Mouse (Mus musculus) gastrocnemius, postnatal 25 days (tissue): ENCODE measurements at regions not wholly inside any gene's neighbourhood (a gene's known extent, or its start where the extent isn't known, plus 50 kb on each side); places are given as distances from the start of the nearest gene placed in this dataset.

ENCODE experiments used
- DNase-seq: peaks from one replicate; pipeline ENCODE4 v3.0.0; 2022

DNA sequence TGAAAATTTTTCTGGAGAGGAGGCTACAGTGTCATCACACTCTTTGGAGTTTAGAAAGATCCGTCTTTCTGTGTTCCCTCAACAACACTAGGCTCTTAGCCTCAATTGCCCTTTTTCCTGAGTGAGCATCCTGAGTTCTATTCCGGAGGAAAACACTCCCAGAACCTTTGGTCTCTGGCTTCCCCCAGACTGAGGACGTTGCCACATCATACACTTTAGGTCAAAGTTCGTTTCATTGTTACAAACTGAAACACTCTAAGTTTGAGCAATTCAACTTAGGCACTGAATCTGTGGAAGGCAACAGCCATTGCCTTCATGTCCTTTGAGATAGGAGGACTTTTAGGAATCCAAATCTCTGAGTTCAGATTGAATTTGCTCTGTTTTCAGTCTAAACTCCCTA, 85.0 kb downstream of the Arl4a start:
- no peak for DNase-seq

DNA sequence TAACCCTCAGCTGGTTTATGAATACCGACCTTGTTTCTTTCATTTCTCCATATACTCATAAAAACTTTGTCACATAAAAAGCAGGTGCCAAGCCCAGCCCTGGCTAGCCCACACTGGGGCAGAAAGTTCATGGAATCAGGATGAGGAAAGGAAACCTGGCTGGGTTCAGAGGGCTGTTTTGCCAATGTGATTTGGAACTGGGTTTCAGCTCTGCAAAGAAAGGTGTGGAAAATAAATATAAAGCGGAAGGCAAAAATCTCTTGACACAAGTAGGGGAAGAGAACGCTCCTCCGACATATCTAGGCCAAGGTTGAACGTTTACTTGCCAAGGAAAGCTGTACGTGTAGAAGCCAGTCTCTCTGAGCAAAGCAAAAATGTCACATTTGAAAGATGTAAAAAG, 85.9 kb downstream of the Arl4a start:
- no peak for DNase-seq

DNA sequence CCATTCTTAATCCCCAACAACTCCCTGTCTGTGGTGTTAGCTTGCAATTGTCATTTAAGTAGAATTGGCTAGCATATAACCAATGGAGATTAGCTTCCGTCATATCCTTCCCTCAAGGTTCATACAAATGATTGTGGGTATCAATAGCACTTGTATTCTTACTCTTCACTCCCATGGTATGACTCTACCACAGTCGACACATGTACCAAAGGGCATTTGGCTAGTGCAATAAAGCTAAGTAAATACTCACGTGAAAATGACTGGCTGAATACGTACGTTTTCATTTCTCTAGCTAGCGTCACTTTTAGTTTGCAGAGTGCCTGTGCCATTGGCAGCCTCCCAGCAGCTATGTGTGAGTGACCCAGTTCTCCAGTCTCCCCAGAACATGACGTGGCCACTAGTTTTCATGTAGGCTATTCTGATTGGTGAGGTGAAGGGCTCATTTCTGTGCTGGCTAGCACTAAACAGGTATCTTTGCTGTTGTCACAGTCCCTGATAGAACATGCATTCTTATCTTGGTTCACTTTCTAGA, 87.5 kb downstream of the Arl4a start:
- DNase-seq: no peak

DNA sequence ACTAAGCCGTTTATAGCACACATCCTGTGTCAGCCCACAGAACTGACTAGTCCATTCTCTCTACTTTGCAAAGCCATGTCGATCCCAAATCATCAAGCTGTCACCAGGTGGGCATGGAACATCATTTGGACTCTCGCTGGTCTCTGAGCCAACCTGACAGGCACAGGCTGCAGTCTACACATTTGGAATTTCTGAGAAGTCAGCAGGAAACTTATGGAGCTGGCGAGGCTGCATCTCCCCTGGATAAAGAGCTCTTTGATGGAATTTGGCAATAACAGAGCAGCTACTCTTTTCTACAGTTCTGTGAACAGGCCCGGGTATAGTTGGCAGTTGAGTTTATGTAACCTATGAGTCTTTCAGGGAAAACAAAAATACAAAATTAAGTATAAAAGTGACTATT, 94.9 kb downstream of the Arl4a start:
- DNase-seq: no peak

DNA sequence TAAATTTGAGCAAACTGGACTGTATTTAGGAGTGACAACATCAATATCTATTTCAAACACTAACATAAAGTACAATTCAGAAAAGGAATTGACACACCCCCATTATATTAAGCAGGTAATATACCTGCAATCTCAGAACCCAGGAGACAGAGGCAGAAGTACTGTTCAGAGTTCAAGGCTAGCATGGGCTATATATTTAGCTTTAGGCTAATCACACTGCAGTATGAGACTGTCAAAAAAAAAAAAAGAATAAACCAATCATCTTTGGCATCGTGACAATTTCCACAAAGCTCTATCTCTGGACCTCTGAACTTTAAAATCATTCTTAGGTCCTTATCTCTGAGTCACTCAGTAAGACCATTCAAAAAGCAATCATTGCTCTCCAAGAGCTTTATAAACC, 96.7 kb downstream of the Arl4a start:
- DNase-seq: no peak

DNA sequence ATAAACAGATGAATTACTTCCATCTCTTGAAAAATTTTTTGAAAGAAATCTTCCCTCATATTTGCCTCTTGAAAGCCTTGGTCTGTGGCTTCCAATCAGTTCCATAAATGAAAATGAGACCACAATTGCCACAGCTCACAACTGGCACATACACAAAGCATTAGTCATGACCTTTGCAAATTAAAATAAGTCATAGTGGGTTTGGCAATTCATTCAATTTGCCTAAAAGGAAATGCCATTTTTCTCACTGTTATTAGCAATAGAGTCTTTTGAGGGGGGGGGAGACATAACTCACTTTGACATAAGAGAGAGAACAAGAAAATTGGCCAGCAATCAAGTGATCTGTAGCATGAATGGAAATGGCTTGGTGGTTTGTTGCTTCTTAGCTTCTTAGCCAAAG, 98.8 kb downstream of the Arl4a start:
- no peak for DNase-seq

DNA sequence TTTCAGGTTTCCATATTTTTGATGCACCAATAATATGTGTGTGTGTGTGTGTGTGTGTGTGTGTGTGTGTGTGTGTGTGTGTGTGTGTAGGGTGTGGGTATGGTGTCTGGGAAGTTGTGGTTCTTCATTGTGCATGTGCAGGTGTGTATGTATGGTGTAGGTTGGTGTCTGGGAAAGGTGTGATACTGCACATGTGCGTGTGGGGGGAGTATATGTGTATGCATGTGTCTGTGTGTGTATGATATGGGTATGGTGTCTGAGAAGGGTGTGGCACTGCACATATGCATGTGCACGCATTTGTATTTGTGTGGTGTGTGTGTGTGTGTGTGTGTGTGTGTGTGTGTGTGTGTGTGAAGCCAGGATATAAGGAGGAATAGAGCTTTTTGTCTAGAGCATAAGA, 99.6 kb downstream of the Arl4a start:
- DNase-seq: no peak

DNA sequence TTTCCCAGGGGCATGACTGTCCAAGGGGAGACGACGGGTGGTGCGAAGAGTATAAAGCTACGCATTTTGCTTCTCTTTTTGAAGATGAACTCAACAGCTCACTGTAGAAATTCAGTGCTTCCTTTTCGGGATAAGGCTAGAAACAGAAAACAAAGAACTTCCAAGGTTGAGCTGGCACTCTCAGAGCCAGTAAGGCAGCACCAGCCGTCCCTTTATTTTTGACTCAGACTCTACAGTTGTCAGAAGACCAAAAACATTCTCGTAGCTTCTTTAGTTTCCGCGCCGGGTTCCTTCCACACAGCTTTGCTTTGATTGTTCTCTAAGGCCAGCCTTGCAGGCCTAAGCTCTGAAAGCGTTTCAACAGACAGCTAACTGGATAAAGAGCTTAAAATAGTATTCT, 101.5 kb downstream of the Arl4a start:
- DNase-seq: no peak

DNA sequence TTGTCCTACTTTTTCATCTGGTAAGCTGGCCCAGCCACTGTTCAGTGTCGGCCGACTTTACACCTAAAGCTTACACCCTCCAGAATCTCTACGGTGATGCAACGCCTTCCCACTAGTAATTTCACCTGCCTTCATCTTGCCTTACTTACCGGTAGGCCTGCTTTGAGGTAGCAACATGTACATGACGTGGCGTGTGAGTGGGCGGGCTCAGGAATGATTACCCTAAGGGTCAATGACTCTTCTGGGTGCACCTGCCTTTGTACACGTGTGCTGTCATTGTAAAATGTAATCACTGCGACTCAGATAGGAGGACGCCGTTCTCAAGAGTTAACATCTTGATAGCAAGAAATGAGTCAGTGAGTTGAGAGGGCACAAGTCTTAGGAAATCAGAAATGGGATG, 102.0 kb downstream of the Arl4a start:
- DNase-seq: no peak

DNA sequence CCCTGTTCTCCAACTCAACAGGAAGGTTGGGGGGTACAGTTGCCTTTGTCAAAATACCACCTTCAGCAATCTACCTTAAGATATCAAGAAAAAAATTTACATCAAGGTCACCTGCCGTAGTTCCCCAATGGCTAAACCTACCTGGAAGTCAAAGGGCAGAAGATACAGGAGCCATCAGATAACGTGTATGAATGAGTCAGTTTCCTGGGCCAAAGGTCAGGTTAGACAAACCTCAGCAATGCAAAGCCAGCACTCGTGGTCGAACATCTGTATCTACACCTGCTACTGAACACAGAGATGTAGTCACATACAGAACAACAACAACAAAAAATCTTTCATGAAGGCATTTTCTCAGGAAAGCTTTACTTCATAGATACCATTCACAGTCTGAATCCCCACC, 102.9 kb downstream of the Arl4a start:
- DNase-seq: no peak

DNA sequence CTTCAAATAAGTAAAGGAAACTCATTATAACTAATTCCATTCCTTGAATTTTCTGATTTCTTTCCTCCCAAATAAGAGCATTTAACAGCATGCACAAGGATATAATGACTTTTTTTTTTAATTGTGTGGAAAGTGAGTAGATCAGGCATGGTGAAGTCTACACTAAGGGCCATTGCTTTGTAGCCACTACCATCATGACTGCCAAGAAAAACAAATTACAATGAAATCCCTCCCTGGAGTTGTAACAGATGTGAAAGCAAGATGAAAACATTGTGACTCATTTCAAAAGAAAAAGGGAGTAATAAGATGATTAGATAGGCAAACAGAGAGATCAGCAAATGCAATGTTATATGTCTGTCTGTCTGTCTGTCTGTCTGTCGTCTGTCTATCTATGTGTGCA, 106.6 kb downstream of the Arl4a start:
- DNase-seq: no peak

DNA sequence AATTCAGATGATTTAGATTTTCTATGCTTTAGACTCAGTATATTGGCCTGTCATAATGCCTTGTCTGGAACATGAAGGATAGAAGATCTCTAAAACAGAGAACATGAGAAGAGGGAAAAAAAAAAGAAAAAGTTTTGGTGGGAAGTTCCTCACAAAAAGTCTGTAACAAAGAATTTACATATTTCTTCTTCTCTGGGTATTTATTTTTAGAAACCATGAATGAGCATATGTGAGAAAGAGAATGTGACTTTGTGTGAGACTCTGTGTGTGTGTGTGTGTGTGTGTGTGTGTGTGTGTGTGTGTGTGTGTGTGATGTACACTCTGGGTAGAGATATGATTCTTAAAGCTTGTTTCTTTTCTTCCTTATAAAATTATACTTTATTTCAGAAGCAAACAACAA, 109.9 kb downstream of the Arl4a start:
- DNase-seq: no peak

DNA sequence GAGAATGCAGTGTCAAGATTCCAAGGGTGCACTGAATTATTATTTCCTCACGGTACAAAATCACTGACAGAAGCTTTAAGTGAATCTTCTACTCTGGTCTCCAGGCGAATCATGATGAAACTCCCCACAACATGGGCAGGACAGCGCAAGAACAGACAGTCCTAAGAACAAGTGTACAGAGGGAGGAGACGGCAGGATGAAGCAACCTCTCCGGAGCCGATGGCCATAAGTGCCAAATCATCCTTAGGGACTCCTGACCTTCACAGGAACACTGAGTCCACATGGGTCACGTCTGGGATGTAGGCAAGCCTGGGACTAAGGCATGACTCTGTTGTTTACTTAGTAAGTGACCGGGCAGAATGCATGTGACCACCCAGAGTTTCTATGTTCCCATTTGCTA, 110.8 kb downstream of the Arl4a start:
- DNase-seq: no peak

DNA sequence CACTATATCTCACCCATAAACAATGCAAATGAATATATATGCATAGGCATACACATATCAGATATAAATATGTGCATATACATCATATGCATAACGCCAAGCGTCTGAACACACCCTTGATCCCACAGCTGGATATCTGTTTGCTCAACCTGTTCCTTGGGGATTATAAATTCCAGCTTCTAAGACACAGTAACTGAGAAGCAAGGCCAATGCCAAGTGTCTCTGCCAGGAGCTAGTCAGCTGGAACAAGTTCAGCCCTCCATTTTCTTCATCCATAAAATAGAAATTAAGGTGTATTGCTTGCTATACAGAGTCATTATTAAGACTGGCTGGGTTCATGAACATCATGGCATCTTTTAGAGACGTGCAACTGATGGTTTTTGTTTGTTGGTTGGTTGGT, 116.3 kb downstream of the Arl4a start:
- DNase-seq: no peak

DNA sequence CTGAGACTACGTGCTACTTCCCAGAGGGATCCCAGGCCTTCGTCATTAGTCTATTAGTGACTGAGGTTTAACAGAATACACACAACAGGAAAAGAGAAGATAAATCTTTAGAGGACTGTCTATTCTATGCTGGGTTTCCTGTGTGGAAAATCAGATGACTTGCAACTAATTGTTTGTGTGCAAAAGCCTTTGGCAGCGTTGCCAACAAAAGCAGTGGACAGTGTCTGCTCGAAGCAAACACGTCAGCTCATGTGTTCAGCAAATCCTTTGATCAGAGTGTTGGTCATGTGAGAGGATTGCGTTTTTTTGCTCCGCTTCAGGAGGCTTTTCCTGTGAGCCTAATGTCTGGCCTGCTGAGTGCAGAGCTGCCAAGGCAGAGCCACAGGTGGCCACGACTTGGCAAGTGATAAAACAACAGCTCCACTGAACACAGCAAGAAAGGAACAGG, 117.3 kb downstream of the Arl4a start:
- DNase-seq: peak; percentile 6

DNA sequence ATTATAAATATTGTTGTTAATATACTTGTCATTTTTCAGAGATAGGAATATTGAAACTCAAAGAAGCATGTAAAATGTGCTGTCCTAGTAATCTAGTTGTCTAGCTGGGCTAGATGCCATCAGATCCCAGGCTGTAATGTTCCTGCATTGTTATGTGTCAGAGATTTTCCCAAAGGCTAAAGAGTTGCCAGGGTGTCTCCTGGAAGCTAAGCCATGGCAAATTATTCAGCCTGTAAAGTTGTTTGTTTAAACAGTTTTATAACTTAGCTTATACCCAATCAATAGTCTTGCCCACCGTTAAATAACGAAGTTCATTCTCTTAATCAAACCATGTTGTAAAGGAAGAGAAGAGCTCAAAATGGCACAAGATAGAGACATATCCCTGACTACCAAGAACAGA, 117.9 kb downstream of the Arl4a start:
- DNase-seq: no peak

DNA sequence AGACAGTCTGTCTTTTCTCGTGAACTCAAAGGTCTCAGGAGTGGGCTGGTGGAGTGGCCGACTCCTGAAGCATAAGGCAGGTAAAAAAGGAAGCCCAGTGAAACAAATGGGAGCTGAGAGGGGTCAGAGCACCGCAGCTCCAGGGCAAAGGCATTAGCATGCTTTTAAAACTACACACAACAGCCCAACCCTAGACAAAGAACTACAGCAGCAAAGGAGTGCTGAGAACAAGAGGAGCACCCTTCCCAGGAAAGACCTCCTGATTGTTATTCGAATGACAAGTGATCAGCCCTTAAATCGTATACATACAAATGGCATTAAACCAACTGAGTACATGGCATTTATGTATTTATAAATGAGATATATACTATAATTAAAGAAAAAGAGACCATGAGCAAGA, 149.3 kb downstream of the Arl4a start:
- DNase-seq: no peak

DNA sequence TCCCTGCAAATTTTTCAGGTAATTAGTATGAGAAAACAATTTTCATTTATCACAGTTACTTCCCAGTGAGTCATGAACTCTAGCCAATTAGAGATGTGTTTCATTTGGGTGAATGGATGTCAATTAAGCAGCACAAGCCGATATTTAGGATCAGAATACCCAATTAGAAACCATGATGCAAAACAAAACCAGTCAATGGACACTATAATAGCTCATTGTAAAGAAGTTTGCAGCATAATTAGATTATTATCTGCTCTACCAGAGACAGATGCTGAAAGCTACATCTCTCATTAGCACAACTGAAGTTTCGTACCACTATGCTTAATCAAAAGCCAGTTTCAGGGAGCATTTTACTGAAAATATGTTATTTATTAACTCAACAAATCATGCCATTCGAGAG, 152.5 kb downstream of the Arl4a start:
- DNase-seq: no peak

DNA sequence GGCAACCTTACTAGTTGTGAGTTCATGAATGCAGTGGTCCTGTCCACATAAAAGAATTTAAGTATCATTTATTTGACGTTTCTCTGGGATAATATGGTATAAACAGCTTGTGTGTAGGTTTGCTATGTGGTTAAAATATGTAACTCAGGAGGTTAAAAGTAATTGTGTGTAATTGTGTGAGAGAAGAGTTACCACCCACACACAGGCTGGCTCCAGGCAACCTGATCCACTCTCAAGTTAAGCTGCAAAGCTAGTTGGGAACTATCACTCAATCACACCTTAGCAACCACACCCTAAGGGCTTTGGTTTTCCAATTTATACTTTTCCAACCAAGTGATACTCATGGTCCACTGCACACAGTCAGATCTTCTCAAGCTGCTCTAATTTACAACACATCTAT, 157.5 kb downstream of the Arl4a start:
- DNase-seq: no peak

DNA sequence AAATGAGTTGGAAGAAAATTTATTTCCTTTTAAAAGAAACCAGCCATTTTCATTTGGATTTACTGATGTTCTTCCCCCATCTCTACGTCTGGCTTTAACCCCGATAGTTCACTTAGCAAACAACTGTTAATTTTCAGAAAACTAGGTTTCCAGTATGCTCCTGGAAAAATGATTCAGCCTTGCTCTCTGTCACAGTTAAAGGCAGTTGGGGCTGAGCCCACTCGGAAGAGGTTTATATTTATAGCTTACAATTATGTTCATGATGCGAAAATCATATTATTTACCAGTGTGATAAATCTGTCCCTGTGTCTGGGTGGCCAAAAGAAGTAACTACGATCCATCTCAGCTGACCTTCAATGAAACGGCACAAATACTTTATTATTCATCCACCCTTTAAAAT, 163.9 kb downstream of the Arl4a start:
- DNase-seq: no peak

DNA sequence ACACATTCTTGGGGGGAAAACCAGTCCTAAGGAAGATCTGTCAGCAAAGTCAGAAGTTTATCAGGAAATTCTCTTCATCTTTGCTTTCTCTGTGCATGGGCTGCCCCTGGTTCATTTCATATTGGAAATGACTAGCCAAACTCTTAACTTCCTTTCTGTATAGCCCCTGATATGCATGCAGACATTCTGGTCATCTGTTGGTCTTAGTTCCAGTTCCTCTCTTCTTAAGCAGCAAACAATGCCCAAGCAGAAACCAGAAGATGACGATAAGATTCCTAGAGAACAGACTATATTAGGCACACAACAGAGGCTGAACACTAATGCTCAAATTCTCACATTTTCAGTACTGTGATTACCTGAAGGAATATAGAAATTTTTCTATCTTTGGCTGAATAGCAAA, 176.0 kb downstream of the Arl4a start:
- DNase-seq: no peak

DNA sequence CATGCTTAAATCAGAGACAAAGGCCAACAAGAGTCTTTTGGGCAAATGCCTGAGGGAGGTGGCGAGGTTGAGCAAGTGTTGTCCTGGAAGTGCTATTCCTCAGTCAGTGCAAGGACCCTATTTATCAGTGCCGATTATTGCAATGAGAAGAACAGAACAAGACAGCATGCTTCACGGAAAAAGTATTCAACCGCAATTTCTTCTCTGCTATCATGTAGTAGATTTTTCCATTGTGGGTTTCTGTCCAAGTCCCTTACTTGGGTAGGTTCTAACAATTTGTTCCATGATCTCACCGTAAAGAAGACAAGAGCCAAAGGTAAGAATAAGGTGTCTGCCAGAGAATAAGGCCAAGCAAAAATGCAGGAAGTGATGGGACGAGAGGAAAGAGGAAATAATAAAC, 186.2 kb downstream of the Arl4a start:
- no peak for DNase-seq

DNA sequence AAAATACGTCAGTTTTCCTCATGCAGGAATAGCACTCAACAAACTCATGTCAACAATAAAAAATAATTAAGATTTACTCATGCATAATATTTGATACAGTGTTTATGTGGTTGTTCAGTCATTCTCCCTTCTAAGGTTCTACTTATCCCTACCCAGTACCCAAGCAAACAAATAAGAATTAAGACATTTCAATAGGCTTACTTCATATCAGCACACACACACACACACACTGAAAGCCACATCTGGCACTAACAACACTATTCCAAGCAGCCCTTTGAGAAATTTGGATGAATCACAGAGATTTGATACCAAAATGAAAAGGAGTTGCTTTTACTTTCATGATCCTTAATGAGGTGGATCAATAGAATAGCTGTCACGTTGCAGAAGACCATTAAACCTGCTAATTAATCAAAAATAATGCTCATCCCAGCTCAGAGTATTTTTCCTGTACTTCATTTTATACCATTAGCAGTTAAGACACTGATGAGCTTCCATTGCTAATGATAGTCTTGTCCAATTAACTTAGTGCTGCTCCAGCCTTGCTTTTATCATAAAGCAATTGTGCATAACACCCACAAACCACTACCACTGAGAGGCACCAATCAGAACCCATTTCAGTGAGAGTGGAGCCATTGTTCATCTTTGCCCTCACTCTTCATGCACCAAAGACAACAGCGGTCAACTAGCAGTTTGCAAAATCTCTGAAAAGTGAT, 188.3 kb downstream of the Arl4a start:
- DNase-seq: no peak

DNA sequence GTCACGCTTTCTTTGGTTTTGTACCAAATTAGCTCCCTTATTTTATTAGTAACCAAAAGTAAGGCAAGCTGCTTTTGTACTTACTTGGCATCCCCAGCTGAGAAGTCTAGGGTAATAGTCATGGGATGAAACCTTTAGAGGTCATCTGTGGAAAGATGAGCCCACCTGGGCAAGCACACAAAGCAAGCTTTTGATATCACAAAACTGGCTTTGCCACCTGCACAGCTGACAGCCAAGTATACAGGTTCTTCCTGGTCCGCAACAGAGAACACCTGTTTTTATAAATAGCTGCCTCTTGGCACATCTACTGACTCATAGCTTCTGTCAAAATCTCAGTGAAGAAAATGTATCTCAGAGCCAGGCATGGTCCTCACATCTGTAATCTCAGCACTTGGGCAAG, 197.2 kb downstream of the Arl4a start:
- DNase-seq: no peak

DNA sequence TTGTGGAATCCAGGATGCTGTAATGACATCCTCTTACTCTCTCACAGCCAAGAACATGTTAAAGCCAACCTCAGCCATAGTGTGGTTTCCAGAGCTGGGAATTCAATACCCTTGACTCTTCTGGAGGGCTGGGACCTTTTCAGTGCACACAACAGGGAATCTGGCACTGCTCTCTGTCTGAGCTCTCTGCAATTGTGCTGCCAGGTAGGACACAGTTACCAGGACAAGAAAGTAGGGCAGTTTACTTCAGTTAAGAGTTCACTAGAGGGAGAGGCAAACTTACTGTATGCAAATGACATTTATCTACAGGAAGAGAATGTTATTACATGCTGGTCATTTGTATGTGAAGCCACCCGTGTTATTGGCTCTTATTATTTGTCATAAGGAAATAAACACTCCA, 197.6 kb downstream of the Arl4a start:
- peak; percentile 10 for DNase-seq
